Mouse (Mus musculus): ENCODE results near the gene Man1b1.

GRCm38 (mm10) chr2:25318971-25319773, 13.0 kb upstream of the Man1b1 start, which contains the start of gene Grin1:
- TF ChIP-seq CTCF (conservative IDR thresholded peaks at IDR 0.05; ENCODE audit: low read length), result no peak
- no peak for TF ChIP-seq POU5F1 (IDR thresholded peaks at IDR 0.05; ENCODE audit: borderline replicate concordance, low read length)
- no peak for TF ChIP-seq NANOG (IDR thresholded peaks at IDR 0.05; ENCODE audit: borderline replicate concordance, low read length)
